Mouse (Mus musculus) liver, adult 2 months (tissue): ENCODE measurements around the gene BC005624.

Source experiments
- CTCF ChIP-seq: fragments of 200-500 bp; IDR thresholded peaks from 2 replicates; pipeline ENCODE4 v1.5.1; 2011; ENCODE audit warnings: low read depth, low read length, control low read depth
- POLR2A ChIP-seq: fragments of 200-500 bp; IDR thresholded peaks from 2 replicates; pipeline ENCODE4 v1.6.1; 2011; ENCODE audit warnings: low read length, control low read depth; ENCODE audit not compliant: insufficient read depth; ENCODE audit errors: extremely low read depth

GRCm38 (mm10) chr2:30931922-30932321 lies 50.1 kb downstream of the BC005624 start:
- TF ChIP-seq CTCF (no peak), POLR2A (no peak)
